Mouse (Mus musculus) forebrain, embryonic 16.5 days (tissue): ENCODE results near the gene Tbck. TPM values are rescaled to one million over a fixed set of nuclear protein-coding genes. Genes with fewer than 3 reads are reported as not detected.
A peak's percentile ranks its signal among the peaks of the same experiment; 100 is the strongest.

Experiments used
- ATAC-seq: fragments of 200-750 bp; cut with Nextera tagmentation; 2 replicates; pipeline ENCODE4 v1.8.0; 2017; ENCODE audit warnings: mild to moderate bottlenecking, moderate library complexity
- H3K27ac ChIP-seq: fragments of 300-500 bp; sonication (generic); 2 replicates; pipeline ENCODE4 v1.5.1; 2014; ENCODE audit warnings: low read length, control low read depth
- H3K27me3 ChIP-seq: fragments of 300-500 bp; sonication (generic); replicated peaks from 2 replicates; pipeline ENCODE4 v1.6.1; 2014; ENCODE audit warnings: low read length; ENCODE audit not compliant: control insufficient read depth, insufficient read depth
- H3K36me3 ChIP-seq: fragments of 300-500 bp; sonication (generic); 2 replicates; pipeline ENCODE4 v1.6.1; 2014; ENCODE audit not compliant: control insufficient read depth, insufficient read depth
- H3K4me1 ChIP-seq: fragments of 300-500 bp; sonication (generic); replicated peaks from 2 replicates; pipeline ENCODE4 v1.6.1; 2014; ENCODE audit warnings: low read length; ENCODE audit not compliant: control insufficient read depth, insufficient read depth
- H3K4me2 ChIP-seq: fragments of 300-500 bp; sonication (generic); 2 replicates; pipeline ENCODE4 v1.6.1; 2014; ENCODE audit warnings: mild to moderate bottlenecking, low read length, control low read depth
- H3K4me3 ChIP-seq: fragments of 300-500 bp; sonication (generic); replicated peaks from 2 replicates; pipeline ENCODE4 v1.5.1; 2014; ENCODE audit warnings: mild to moderate bottlenecking, low read length, control low read depth
- H3K9ac ChIP-seq: fragments of 300-500 bp; sonication (generic); replicated peaks from 2 replicates; pipeline ENCODE4 v1.6.1; 2014; ENCODE audit warnings: low read depth, low read length, control low read depth
- H3K9me3 ChIP-seq: fragments of 300-500 bp; sonication (generic); 2 replicates; pipeline ENCODE4 v1.6.1; 2016; ENCODE audit warnings: low read length; ENCODE audit not compliant: control insufficient read depth
- WGBS: fragments of 180-500 bp; shearing (Covaris S2); extraction: QIAGEN DNeasy Blood & Tissue Kit; methylation state at CpG from one replicate; pipeline ENCODE4 v1.1.7; 2014; 5-methylcytosine and 5-hydroxymethylcytosine counted together
- polyA plus RNA-seq: library from polyadenylated mRNA; unstranded; fragments of >200 nt; fragmentation: Nextera tagmentation; extraction: Ambion mirVana; gene quantifications from 2 replicates; pipeline ENCODE4 v1.2.1, GENCODE M21; 2015

Tbck gene
- polyA plus RNA-seq, 1 experiment from 2014 or later: 35.9 TPM

GRCm38 (mm10) chr3:132677494-132677893 is 6.5 kb upstream of the Tbck start:
- H3K27me3 ChIP-seq: no peaks in the 10 kb centered on the region
- no peaks in the 10 kb centered on the region for H3K9me3 ChIP-seq
- H3K27ac ChIP-seq: no peak overlapping the region
- no peak overlapping the region for H3K4me3 ChIP-seq
- peaks cover 1% of the 10 kb centered on the region for H3K4me1 ChIP-seq
- 91% methylated on average over 2 of the region's 2 CpGs for WGBS
- H3K9ac ChIP-seq: no peak overlapping the region
- H3K4me2 ChIP-seq: no peak overlapping the region
- no peak for ATAC-seq
- H3K36me3 ChIP-seq: peaks cover 8% of the 10 kb centered on the region; the same call in 1 of the 2 replicates

DNA sequence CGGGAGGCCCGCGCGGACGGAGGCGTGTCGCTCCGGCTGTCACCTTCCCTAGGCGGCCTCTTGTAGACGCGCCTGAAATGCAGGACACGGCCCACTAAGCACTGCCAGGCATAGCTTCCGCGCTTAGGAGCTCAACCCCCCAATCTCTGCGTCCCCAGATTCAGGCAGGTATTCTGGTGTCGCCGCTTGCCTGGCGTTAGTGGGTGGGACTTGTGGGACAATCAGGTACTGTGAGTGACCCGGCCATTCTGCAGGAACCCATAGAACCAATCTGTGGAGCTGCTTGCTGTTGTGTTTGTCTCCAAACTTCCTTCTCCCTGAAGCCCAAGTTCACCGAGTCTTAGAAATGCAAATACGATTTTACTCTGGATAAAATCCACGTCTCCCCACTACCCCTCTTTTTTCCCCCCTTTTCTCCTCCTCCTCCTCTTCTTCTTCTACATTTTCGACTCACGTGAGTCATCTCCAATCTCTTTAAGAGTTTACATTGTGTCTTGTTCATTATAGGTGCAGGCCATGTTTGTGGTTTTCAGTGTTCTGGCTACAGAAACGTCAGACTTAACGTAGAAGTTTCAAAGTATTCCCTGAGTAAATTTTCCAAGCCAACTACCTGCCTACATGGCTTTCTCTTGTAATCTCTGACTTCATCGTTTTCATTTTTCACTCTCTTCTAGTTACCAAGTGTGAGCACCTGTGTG is 436 bp downstream of the Tbck start, which contains the start of gene Aimp1:
TSS of gene Aimp1 (minus strand) at position 140 of the 698 bp plus-strand sequence.
- ATAC-seq: no peak
- Histone ChIP-seq H3K27me3 (no peaks in the 10 kb centered on the region), H3K4me2 (peak within 1 kb of the TSS; percentile 67), H3K36me3 (peaks cover 4% of the 10 kb centered on the region; the same call in 1 of the 2 replicates), H3K9me3 (no peaks in the 10 kb centered on the region), H3K4me3 (peak within 1 kb of the TSS; percentile 83), H3K27ac (peak within 1 kb of the TSS; percentile 84), H3K9ac (peak within 1 kb of the TSS; percentile 76), H3K4me1 (peaks cover 14% of the 10 kb centered on the region)
- WGBS: 2% methylated on average over 26 of the region's 27 CpGs

DNA sequence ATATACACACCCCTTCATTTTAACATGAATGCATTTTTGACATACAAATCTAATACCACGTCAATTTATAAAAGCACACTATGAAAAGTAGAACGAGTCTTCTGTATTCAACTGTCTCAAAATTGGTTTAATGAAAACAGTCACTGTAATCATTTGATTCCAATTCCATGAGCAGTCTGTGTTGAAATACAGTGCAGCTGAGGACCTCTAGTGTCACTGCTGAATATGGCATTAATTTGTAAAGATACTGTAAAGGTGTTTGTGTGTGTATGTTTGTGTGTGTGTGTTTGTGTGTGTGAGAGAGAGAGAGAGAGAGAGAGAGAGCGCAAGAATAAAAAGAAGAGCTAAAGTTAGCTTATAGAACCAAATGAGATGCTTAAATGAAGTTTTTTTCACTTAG is 17.4 kb downstream of the Tbck start:
- ATAC-seq: peak; percentile 62
- H3K9me3 ChIP-seq: no peaks in the 10 kb centered on the region
- no peak overlapping the region for H3K4me3 ChIP-seq
- no peaks in the 10 kb centered on the region for H3K4me1 ChIP-seq
- WGBS: 78% methylated on average over 3 of the region's 3 CpGs
- no peak overlapping the region for H3K9ac ChIP-seq
- no peaks in the 10 kb centered on the region for H3K36me3 ChIP-seq
- H3K27ac ChIP-seq: no peak overlapping the region
- H3K4me2 ChIP-seq: no peak overlapping the region
- no peaks in the 10 kb centered on the region for H3K27me3 ChIP-seq

- Histone ChIP-seq H3K4me2 (no peak overlapping the region), H3K9me3 (no peaks in the 10 kb centered on the region), H3K9ac (no peak overlapping the region), H3K4me3 (no peak overlapping the region), H3K36me3 (no peaks in the 10 kb centered on the region; the same call in 1 of the 2 replicates), H3K4me1 (no peaks in the 10 kb centered on the region), H3K27me3 (no peaks in the 10 kb centered on the region), H3K27ac (no peak overlapping the region)
- 88% methylated on average over 3 of the region's 3 CpGs for WGBS
- no peak for ATAC-seq
Observed at GRCm38 (mm10) chr3:132704216-132704615, 20.3 kb downstream of the Tbck start.

DNA sequence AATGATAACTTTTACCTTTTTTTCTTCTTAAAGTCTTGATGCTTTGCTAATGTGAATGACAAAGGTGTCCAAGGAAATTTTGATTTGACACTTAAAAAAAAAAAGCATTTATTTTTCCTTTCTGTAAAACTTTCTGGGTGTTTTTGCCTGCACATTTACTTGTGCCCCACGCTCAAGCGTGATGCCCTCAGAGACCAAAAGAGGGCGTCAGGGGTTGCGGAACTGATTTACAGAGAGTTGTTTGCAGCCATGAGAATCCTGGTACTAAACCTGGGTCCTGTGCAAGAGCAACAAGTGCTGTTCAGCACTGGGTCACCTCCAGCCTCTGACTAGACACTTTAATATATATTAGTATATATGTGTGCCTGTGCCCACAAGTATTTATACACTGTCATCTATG is 23.0 kb downstream of the Tbck start:
- Histone ChIP-seq H3K27me3 (no peaks in the 10 kb centered on the region), H3K36me3 (no peaks in the 10 kb centered on the region; the same call in 1 of the 2 replicates), H3K9me3 (no peaks in the 10 kb centered on the region), H3K27ac (no peak overlapping the region), H3K4me1 (no peaks in the 10 kb centered on the region), H3K9ac (no peak overlapping the region), H3K4me3 (no peak overlapping the region), H3K4me2 (no peak overlapping the region)
- ATAC-seq: no peak
- 83% methylated on average over 4 of the region's 4 CpGs for WGBS

DNA sequence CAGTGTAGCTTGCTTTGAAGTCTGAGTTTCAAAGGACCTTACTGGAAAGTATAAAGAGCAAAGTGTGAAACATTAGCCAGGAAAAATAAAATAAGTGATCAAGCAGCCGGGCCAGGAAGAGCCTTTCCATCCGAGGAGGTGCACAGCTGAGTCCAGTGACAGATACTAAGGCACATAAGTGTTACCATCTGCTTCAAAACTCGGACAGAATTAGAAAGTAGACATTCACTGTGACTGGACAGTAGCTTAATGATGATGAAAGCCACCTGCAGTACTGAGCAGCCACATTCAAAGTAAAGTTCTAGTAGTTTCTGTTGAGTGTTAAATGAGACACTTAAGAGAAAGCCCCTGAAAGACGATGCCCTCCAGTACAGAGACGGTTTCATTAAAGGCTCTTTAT is 30.0 kb downstream of the Tbck start:
- Histone ChIP-seq H3K9me3 (no peaks in the 10 kb centered on the region), H3K9ac (no peak overlapping the region), H3K4me3 (no peak overlapping the region), H3K27me3 (no peaks in the 10 kb centered on the region), H3K4me2 (no peak overlapping the region), H3K36me3 (no peaks in the 10 kb centered on the region), H3K27ac (no peak overlapping the region), H3K4me1 (no peaks in the 10 kb centered on the region)
- 74% methylated on average over 5 of the region's 5 CpGs for WGBS
- ATAC-seq: no peak

DNA sequence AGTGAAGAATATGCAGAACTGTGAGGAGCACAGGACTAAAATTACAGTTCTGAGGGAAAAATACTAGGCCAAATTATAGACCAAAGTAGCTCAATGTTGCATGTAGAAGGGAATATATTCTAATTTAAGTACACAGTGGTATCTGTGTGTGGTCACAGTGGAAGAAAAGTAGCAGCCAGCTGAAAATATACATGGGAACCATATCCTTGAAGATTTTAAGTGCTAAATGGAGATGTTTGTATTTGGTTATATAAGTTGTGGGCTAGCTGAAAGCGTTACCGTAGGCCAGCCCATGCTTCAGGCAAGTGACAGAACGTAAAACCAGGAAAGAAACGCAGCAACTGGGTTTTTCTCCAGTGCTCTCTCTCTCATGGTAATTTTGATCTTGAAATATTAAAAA is 33.4 kb downstream of the Tbck start:
- H3K9ac ChIP-seq: no peak overlapping the region
- H3K27ac ChIP-seq: no peak overlapping the region
- 97% methylated on average over 4 of the region's 4 CpGs for WGBS
- ATAC-seq: no peak
- peaks cover 7% of the 10 kb centered on the region for H3K36me3 ChIP-seq
- no peaks in the 10 kb centered on the region for H3K4me1 ChIP-seq
- H3K27me3 ChIP-seq: no peaks in the 10 kb centered on the region
- no peak overlapping the region for H3K4me3 ChIP-seq
- H3K4me2 ChIP-seq: no peak overlapping the region
- no peaks in the 10 kb centered on the region for H3K9me3 ChIP-seq

DNA sequence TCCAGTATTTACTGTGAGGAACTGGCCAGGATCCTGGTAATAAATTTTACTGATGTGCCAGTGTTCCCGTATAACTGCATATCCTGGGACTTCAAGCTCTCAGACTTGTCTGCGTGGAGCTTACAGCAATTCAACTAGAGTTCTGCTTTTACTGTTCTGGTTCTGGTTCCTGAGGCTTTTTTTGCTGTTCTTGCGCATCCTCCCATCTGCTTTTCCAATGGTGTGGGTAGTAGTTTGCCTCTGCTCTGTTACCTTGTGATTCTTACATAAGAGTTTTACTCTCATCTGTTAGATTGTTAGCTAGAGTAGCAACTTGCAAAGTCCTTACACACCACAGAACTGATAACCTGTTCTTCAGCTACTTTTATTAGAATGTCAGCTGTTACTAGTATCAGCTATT is 40.4 kb downstream of the Tbck start:
- H3K36me3 ChIP-seq: peaks cover 13% of the 10 kb centered on the region
- no peak for ATAC-seq
- H3K9me3 ChIP-seq: no peaks in the 10 kb centered on the region
- no peak overlapping the region for H3K27ac ChIP-seq
- no peak overlapping the region for H3K4me3 ChIP-seq
- no peaks in the 10 kb centered on the region for H3K4me1 ChIP-seq
- no peak overlapping the region for H3K4me2 ChIP-seq
- no peak overlapping the region for H3K9ac ChIP-seq
- 97% methylated on average over 3 of the region's 3 CpGs for WGBS
- no peaks in the 10 kb centered on the region for H3K27me3 ChIP-seq

GRCm38 (mm10) chr3:132744287-132745146 is 60.6 kb downstream of the Tbck start:
- Histone ChIP-seq H3K27ac (no peak overlapping the region), H3K9ac (no peak overlapping the region), H3K9me3 (no peaks in the 10 kb centered on the region), H3K4me1 (no peaks in the 10 kb centered on the region), H3K27me3 (no peaks in the 10 kb centered on the region), H3K4me3 (no peak overlapping the region), H3K36me3 (no peaks in the 10 kb centered on the region; the same call in 1 of the 2 replicates), H3K4me2 (no peak overlapping the region)
- ATAC-seq: peak; percentile 57
- WGBS: 42% methylated on average over 10 of the region's 10 CpGs
